Mouse (Mus musculus): ENCODE data around the gene Olfr1509. TPM values are rescaled to one million over a fixed set of nuclear protein-coding genes. Genes with fewer than 3 reads are reported as not detected.

The Olfr1509 gene
- polyA plus RNA-seq (2012; rRNA removed; ENCODE audit: low replicate concordance), result not detected in 2 replicates

GRCm38 (mm10) chr14:52442690-52443089 is at the start of gene Olfr1509:
Gene Olfr1509, plus strand, starts transcription at chr14:52442990.

GRCm38 (mm10) chr14:52397279-52397678 is 45.5 kb upstream of the Olfr1509 start, which contains the start of gene Olfr1511:
Gene Olfr1511, minus strand, starts transcription at chr14:52397379.

GRCm38 (mm10) chr14:52414273-52414672 is 28.5 kb upstream of the Olfr1509 start, which contains the start of gene Olfr1510:
Gene Olfr1510, minus strand, starts transcription at chr14:52414373.

GRCm38 (mm10) chr14:52467395-52467794 is 24.6 kb downstream of the Olfr1509 start, which contains the start of gene Olfr1508:
Gene Olfr1508, minus strand, starts transcription at chr14:52467495.

GRCm38 (mm10) chr14:52495516-52495915 is 52.7 kb downstream of the Olfr1509 start, which contains the start of gene Olfr1507:
Gene Olfr1507, minus strand, starts transcription at chr14:52495749.

Other genes starting within 250 kb of the Olfr1509 start
- gene Supt16, start 245.6 kb upstream of the Olfr1509 start, polyA plus RNA-seq (2012; rRNA removed; ENCODE audit: low replicate concordance), result 8.7 and 17.8 TPM in 2 replicates
- 26.5 and 40.1 TPM in 2 replicates for gene Chd8, start 185.2 kb upstream of the Olfr1509 start, polyA plus RNA-seq (2012; rRNA removed; ENCODE audit: low replicate concordance)
- gene Tox4, start 163.8 kb upstream of the Olfr1509 start, polyA plus RNA-seq (2012; rRNA removed; ENCODE audit: low replicate concordance), result 31.8 and 44.0 TPM in 2 replicates
- gene Rab2b, start 163.4 kb upstream of the Olfr1509 start, polyA plus RNA-seq (2012; rRNA removed; ENCODE audit: low replicate concordance), result 16.9 and 18.2 TPM in 2 replicates
- gene Mettl3, start 137.9 kb upstream of the Olfr1509 start, polyA plus RNA-seq (2012; rRNA removed; ENCODE audit: low replicate concordance), result 16.8 and 29.3 TPM in 2 replicates
- gene Sall2, start 114.2 kb upstream of the Olfr1509 start, polyA plus RNA-seq (2012; rRNA removed; ENCODE audit: low replicate concordance), result 2.9 and 15.6 TPM in 2 replicates
- gene Olfr1513, start 86.6 kb upstream of the Olfr1509 start, polyA plus RNA-seq (2012; rRNA removed; ENCODE audit: low replicate concordance), result not detected in 2 replicates
- not detected in 2 replicates for gene Olfr1512, start 63.8 kb upstream of the Olfr1509 start, polyA plus RNA-seq (2012; rRNA removed; ENCODE audit: low replicate concordance)
- not detected in 2 replicates for gene Olfr1511, start 45.6 kb upstream of the Olfr1509 start, polyA plus RNA-seq (2012; rRNA removed; ENCODE audit: low replicate concordance)
- not detected in 2 replicates for gene Olfr1510, start 28.6 kb upstream of the Olfr1509 start, polyA plus RNA-seq (2012; rRNA removed; ENCODE audit: low replicate concordance)
- 0.03 TPM in 1 of 2 replicates, not detected in the other for gene Olfr1508, start 24.5 kb downstream of the Olfr1509 start, polyA plus RNA-seq (2012; rRNA removed; ENCODE audit: low replicate concordance)
- gene Olfr1507, start 52.8 kb downstream of the Olfr1509 start, polyA plus RNA-seq (2012; rRNA removed; ENCODE audit: low replicate concordance), result not detected in 2 replicates

All from subcutaneous adipose tissue, adult 2 months (tissue).